Mouse (Mus musculus): Measurements from ENCODE around the gene Ntpcr.

DNA sequence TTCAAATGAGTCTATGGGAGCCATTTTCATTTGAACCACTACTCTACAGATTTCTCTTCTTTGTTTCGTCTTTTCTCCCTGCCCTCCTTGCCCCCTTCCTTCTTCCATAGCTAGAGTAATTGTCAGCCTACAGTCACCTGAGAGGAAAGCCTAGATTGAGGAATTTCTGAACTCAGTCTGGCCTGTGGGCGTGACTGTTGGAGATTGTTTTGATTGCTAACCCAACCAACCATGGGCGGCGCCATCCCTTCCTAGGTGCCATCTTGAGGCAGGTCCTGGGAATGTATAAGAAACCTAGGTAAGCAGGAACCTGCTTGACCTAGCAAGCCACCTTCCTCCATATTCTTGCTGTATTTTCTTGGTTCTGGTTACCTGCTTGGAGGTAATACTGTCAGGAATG lies 3.6 kb upstream of the Ntpcr start:
- no peak for TF ChIP-seq CTCF (IDR thresholded peaks at IDR 0.05; ENCODE audit: insufficient read depth, low read depth, low read length)
- TF ChIP-seq POLR2A (IDR thresholded peaks at IDR 0.05; ENCODE audit: insufficient read depth, low read depth, low read length) = no peak
